Mouse (Mus musculus) kidney, adult 2 months (tissue): ENCODE data around the gene Tenm4. TPM values are rescaled to one million over a fixed set of nuclear protein-coding genes. Genes with fewer than 3 reads are reported as not detected.

ENCODE experiments used
- DNase-seq: peaks from one replicate; pipeline ENCODE4 v3.0.0; 2021
- H3K27ac ChIP-seq: fragments of 200-500 bp; 2 replicates; pipeline ENCODE4 v1.5.1; 2012; ENCODE audit warnings: low read depth, low read length, control low read depth, inconsistent platforms; ENCODE audit not compliant: insufficient read depth
- H3K27me3 ChIP-seq: fragments of 200-500 bp; replicated peaks from 2 replicates; pipeline ENCODE4 v1.6.1; 2012; ENCODE audit warnings: mild to moderate bottlenecking, moderate library complexity, low read length, inconsistent platforms; ENCODE audit not compliant: control insufficient read depth, insufficient read depth
- H3K36me3 ChIP-seq: fragments of 200-500 bp; 2 replicates; pipeline ENCODE4 v1.6.1; 2012; ENCODE audit warnings: mild to moderate bottlenecking, moderate library complexity, low read length, inconsistent platforms; ENCODE audit not compliant: control insufficient read depth, insufficient read depth
- H3K4me1 ChIP-seq: fragments of 200-500 bp; 2 replicates; pipeline ENCODE4 v1.6.1; 2011; ENCODE audit warnings: low read length; ENCODE audit not compliant: control insufficient read depth, insufficient read depth
- H3K4me3 ChIP-seq: fragments of 200-500 bp; 2 replicates; pipeline ENCODE4 v1.5.1; 2011; ENCODE audit warnings: mild to moderate bottlenecking, low read depth, low read length, control low read depth; ENCODE audit not compliant: insufficient read depth
- CTCF ChIP-seq: fragments of 200-500 bp; conservative IDR thresholded peaks from 2 replicates; pipeline ENCODE4 v1.5.1; 2011; ENCODE audit warnings: low read depth, mild to moderate bottlenecking, control low read depth, low read length, moderate library complexity, mixed read lengths; ENCODE audit not compliant: insufficient read depth, insufficient read length
- POLR2A ChIP-seq: fragments of 200-500 bp; IDR thresholded peaks from one replicate; pipeline ENCODE4 v1.6.1; 2011; ENCODE audit warnings: low read depth, low read length, control low read depth
- WGBS: fragments of 180-500 bp; shearing (Covaris S2); methylation state at CpG from one replicate; pipeline ENCODE4 v1.1.7; 2018; 5-methylcytosine and 5-hydroxymethylcytosine counted together
- polyA plus RNA-seq: library from polyadenylated mRNA; depleted of rRNA; stranded (reverse); fragments of >200 nt; gene quantifications from 2 replicates; pipeline ENCODE4 v1.2.3, GENCODE M21; 2012

The Tenm4 gene
- polyA plus RNA-seq, 1 experiment = 3.3 TPM

GRCm38 (mm10) chr7:96455957-96456356 is 284.9 kb downstream of the Tenm4 start:
- H3K36me3 ChIP-seq = no peaks in the 10 kb centered on the region
- H3K4me1 ChIP-seq = no peaks in the 10 kb centered on the region
- H3K4me3 ChIP-seq = no peak overlapping the region
- 85% methylated on average over 2 of the region's 2 CpGs for WGBS
- no peak overlapping the region for H3K27ac ChIP-seq
- no peak for DNase-seq
- H3K27me3 ChIP-seq = no peaks in the 10 kb centered on the region
- no peak for TF ChIP-seq CTCF
- TF ChIP-seq POLR2A = no peak

- no peaks in the 10 kb centered on the region for H3K4me1 ChIP-seq
- TF ChIP-seq CTCF (no peak), POLR2A (no peak)
- 62% methylated on average over 2 of the region's 2 CpGs for WGBS
- H3K4me3 ChIP-seq = no peak overlapping the region
- H3K36me3 ChIP-seq = no peaks in the 10 kb centered on the region
- no peaks in the 10 kb centered on the region for H3K27me3 ChIP-seq
- no peak for DNase-seq
- no peak overlapping the region for H3K27ac ChIP-seq
Measured at GRCm38 (mm10) chr7:96456618-96457017, 285.6 kb downstream of the Tenm4 start.

- H3K27me3 ChIP-seq = no peaks in the 10 kb centered on the region
- no peaks in the 10 kb centered on the region for H3K4me1 ChIP-seq
- H3K27ac ChIP-seq = no peak overlapping the region
- DNase-seq = no peak
- WGBS = 84% methylated on average over 2 of the region's 2 CpGs
- TF ChIP-seq POLR2A = no peak
- TF ChIP-seq CTCF = no peak
- H3K4me3 ChIP-seq = no peak overlapping the region
- no peaks in the 10 kb centered on the region for H3K36me3 ChIP-seq
Measured at GRCm38 (mm10) chr7:96457891-96458290, 286.8 kb downstream of the Tenm4 start.

GRCm38 (mm10) chr7:96458992-96459391 is 287.9 kb downstream of the Tenm4 start:
- WGBS = 75% methylated on average over 6 of the region's 6 CpGs
- Histone ChIP-seq H3K27me3 (no peaks in the 10 kb centered on the region), H3K36me3 (no peaks in the 10 kb centered on the region), H3K4me3 (no peak overlapping the region), H3K27ac (no peak overlapping the region), H3K4me1 (no peaks in the 10 kb centered on the region)
- DNase-seq = no peak
- TF ChIP-seq CTCF = no peak
- no peak for TF ChIP-seq POLR2A

GRCm38 (mm10) chr7:96466761-96467160 is 295.7 kb downstream of the Tenm4 start:
- WGBS = 93% methylated on average over 3 of the region's 3 CpGs
- TF ChIP-seq CTCF (no peak), POLR2A (no peak)

GRCm38 (mm10) chr7:96470821-96471220 is 299.8 kb downstream of the Tenm4 start:
- Histone ChIP-seq H3K36me3 (no peaks in the 10 kb centered on the region), H3K4me1 (no peaks in the 10 kb centered on the region), H3K27ac (no peak overlapping the region), H3K4me3 (no peak overlapping the region), H3K27me3 (no peaks in the 10 kb centered on the region)
- WGBS = 87% methylated on average over 6 of the region's 6 CpGs
- no peak for DNase-seq
- TF ChIP-seq CTCF = no peak
- TF ChIP-seq POLR2A = no peak

More at GRCm38 (mm10) chr7:96466761-96467160, 295.7 kb downstream of the Tenm4 start:
- Histone ChIP-seq H3K4me3 (no peak overlapping the region), H3K36me3 (no peaks in the 10 kb centered on the region), H3K27me3 (no peaks in the 10 kb centered on the region), H3K4me1 (no peaks in the 10 kb centered on the region), H3K27ac (no peak overlapping the region)
- DNase-seq = no peak

- whole genome bisulfite sequencing = 90% methylated on average over 11 of the region's 11 CpGs
- TF ChIP-seq CTCF = no peak
- no peak for DNase-seq
- no peaks in the 10 kb centered on the region for H3K27me3 ChIP-seq
- no peaks in the 10 kb centered on the region for H3K4me1 ChIP-seq
- no peak overlapping the region for H3K27ac ChIP-seq
- H3K4me3 ChIP-seq = no peak overlapping the region
- no peaks in the 10 kb centered on the region for H3K36me3 ChIP-seq
Measured at GRCm38 (mm10) chr7:96474560-96475089, 303.6 kb downstream of the Tenm4 start.
